Mouse (Mus musculus): ENCODE data around the gene Stard10. TPM values are rescaled to one million over a fixed set of nuclear protein-coding genes. Genes with fewer than 3 reads are reported as not detected.

The Stard10 gene
- polyA plus RNA-seq, 1 experiment, result 58.2 TPM

DNA sequence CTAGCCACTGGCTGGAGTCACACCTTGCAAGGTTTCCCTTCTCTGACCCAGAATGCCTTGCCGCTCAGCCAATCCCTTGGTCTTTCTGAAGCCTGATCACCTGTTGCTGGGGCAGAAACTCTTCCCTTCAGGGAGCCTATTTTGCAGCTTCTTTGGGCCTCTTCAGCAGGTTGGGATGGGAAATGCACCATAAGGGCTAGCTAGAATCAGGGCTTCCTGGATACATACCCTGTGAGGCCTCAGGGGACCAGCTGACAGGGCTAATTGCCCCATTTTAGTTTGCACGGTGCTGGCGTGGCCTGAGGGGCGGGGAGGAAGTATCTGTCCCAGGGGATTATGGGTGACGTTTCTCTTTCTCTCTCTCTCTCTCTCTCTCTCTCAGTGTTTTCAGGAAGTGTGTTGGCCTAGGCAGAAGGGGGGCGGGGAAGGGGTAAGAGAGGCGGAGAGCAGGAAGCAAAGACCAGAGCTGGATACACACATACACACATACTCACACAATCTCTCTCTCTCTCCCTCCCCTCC lies 60.9 kb downstream of the Stard10 start:
- no peaks in the 10 kb centered on the region for H3K27me3 ChIP-seq (ENCODE audit: control insufficient read depth, insufficient read depth, low read length, poor library complexity, severe bottlenecking)
- no peak overlapping the region for H3K9ac ChIP-seq (ENCODE audit: low read depth, poor library complexity, severe bottlenecking)
- H3K27ac ChIP-seq (ENCODE audit: insufficient read depth, low read length), result no peak overlapping the region
- no peaks in the 10 kb centered on the region for H3K4me1 ChIP-seq (ENCODE audit: control insufficient read depth, insufficient read depth, low read length)
- TF ChIP-seq CTCF (IDR thresholded peaks at IDR 0.05; ENCODE audit: low read depth, low read length), result no peak
- TF ChIP-seq POLR2A (IDR thresholded peaks at IDR 0.05; ENCODE audit: insufficient read depth, low read length), result no peak
- TF ChIP-seq EP300 (IDR thresholded peaks at IDR 0.05; ENCODE audit: insufficient read depth, low read depth, low read length), result no peak
- H3K9me3 ChIP-seq (replicated peaks; ENCODE audit: control insufficient read depth, insufficient read depth, low read length, poor library complexity, severe bottlenecking), result no peaks in the 10 kb centered on the region
- H3K36me3 ChIP-seq (ENCODE audit: control insufficient read depth, insufficient read depth, low read length, poor library complexity, severe bottlenecking), result no peaks in the 10 kb centered on the region
- 0 out of 2 replicates have a peak overlapping the region, but pooled peaks have one; percentile 11 for H3K4me3 ChIP-seq (ENCODE audit: low read depth, low read length)

DNA sequence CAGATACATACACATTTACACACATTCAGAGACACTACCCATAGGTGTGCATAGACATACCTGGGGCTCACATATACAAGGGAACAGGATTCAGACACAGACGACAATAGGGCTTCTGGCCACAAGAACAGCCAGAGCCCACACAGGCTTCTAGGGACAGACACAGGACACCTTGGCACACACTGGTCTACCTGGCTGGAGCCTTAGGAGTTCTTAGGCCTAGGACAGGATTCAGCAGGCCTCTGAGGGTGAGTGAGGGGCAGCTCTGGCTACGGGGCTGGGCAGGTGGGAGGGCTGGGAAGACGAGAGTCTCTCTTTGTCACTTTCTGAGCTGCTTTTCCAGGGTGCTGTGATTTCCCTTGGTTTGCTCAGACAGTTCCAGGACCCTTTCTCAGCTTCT lies 61.4 kb downstream of the Stard10 start:
- TF ChIP-seq CTCF (IDR thresholded peaks at IDR 0.05; ENCODE audit: low read depth, low read length) (no peak), EP300 (IDR thresholded peaks at IDR 0.05; ENCODE audit: insufficient read depth, low read depth, low read length) (no peak), POLR2A (IDR thresholded peaks at IDR 0.05; ENCODE audit: insufficient read depth, low read length) (no peak)
- no peak overlapping the region for H3K9ac ChIP-seq (ENCODE audit: low read depth, poor library complexity, severe bottlenecking)
- no peak overlapping the region for H3K27ac ChIP-seq (ENCODE audit: insufficient read depth, low read length)
- no peaks in the 10 kb centered on the region for H3K27me3 ChIP-seq (ENCODE audit: control insufficient read depth, insufficient read depth, low read length, poor library complexity, severe bottlenecking)
- H3K36me3 ChIP-seq (ENCODE audit: control insufficient read depth, insufficient read depth, low read length, poor library complexity, severe bottlenecking), result no peaks in the 10 kb centered on the region
- no peaks in the 10 kb centered on the region for H3K9me3 ChIP-seq (replicated peaks; ENCODE audit: control insufficient read depth, insufficient read depth, low read length, poor library complexity, severe bottlenecking)
- H3K4me1 ChIP-seq (ENCODE audit: control insufficient read depth, insufficient read depth, low read length), result no peaks in the 10 kb centered on the region
- H3K4me3 ChIP-seq (ENCODE audit: low read depth, low read length), result no peak overlapping the region

GRCm38 (mm10) chr7:101378796-101379465 lies 62.0 kb downstream of the Stard10 start:
- Histone ChIP-seq H3K9me3 (replicated peaks; ENCODE audit: control insufficient read depth, insufficient read depth, low read length, poor library complexity, severe bottlenecking) (no peaks in the 10 kb centered on the region), H3K9ac (ENCODE audit: low read depth, poor library complexity, severe bottlenecking) (no peak overlapping the region), H3K36me3 (ENCODE audit: control insufficient read depth, insufficient read depth, low read length, poor library complexity, severe bottlenecking) (no peaks in the 10 kb centered on the region), H3K4me3 (ENCODE audit: low read depth, low read length) (no peak overlapping the region), H3K4me1 (ENCODE audit: control insufficient read depth, insufficient read depth, low read length) (no peaks in the 10 kb centered on the region), H3K27ac (ENCODE audit: insufficient read depth, low read length) (no peak overlapping the region), H3K27me3 (ENCODE audit: control insufficient read depth, insufficient read depth, low read length, poor library complexity, severe bottlenecking) (no peaks in the 10 kb centered on the region)
- TF ChIP-seq POLR2A (IDR thresholded peaks at IDR 0.05; ENCODE audit: insufficient read depth, low read length) (no peak), EP300 (IDR thresholded peaks at IDR 0.05; ENCODE audit: insufficient read depth, low read depth, low read length) (no peak), CTCF (IDR thresholded peaks at IDR 0.05; ENCODE audit: low read depth, low read length) (no peak)

- no peaks in the 10 kb centered on the region for H3K27me3 ChIP-seq (ENCODE audit: control insufficient read depth, insufficient read depth, low read length, poor library complexity, severe bottlenecking)
- no peak for TF ChIP-seq CTCF (IDR thresholded peaks at IDR 0.05; ENCODE audit: low read depth, low read length)
- TF ChIP-seq POLR2A (IDR thresholded peaks at IDR 0.05; ENCODE audit: insufficient read depth, low read length), result no peak
- no peak for TF ChIP-seq EP300 (IDR thresholded peaks at IDR 0.05; ENCODE audit: insufficient read depth, low read depth, low read length)
- H3K4me1 ChIP-seq (ENCODE audit: control insufficient read depth, insufficient read depth, low read length), result peaks cover 2% of the 10 kb centered on the region
- no peaks in the 10 kb centered on the region for H3K9me3 ChIP-seq (replicated peaks; ENCODE audit: control insufficient read depth, insufficient read depth, low read length, poor library complexity, severe bottlenecking)
- no peaks in the 10 kb centered on the region for H3K36me3 ChIP-seq (ENCODE audit: control insufficient read depth, insufficient read depth, low read length, poor library complexity, severe bottlenecking)
- H3K27ac ChIP-seq (ENCODE audit: insufficient read depth, low read length), result no peak overlapping the region
- H3K9ac ChIP-seq (ENCODE audit: low read depth, poor library complexity, severe bottlenecking), result no peak overlapping the region
- H3K4me3 ChIP-seq (ENCODE audit: low read depth, low read length), result no peak overlapping the region
Measured at GRCm38 (mm10) chr7:101379732-101380131, 62.8 kb downstream of the Stard10 start.

DNA sequence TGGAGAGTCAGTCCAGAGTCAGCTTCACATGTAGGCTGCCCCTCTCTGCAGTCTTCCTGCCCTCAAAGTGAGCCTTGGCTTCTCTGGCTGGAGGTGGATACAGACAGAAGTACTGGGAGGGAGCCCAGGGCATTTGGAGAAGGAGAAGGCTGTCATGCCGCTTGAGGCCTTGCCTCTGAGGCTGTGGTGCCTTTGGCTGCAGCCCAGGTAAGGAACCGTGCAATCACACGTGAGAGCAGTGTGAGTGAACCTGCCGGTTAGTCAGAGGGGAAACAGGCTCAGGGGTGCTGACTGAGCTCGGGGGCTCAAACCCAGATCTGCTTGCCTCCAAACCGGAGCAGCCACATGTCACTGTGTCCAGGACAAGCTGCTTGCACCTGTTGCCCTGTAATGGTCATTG lies 64.6 kb downstream of the Stard10 start:
- TF ChIP-seq POLR2A (IDR thresholded peaks at IDR 0.05; ENCODE audit: insufficient read depth, low read length), result no peak
- TF ChIP-seq EP300 (IDR thresholded peaks at IDR 0.05; ENCODE audit: insufficient read depth, low read depth, low read length), result no peak
- TF ChIP-seq CTCF (IDR thresholded peaks at IDR 0.05; ENCODE audit: low read depth, low read length), result no peak
- no peak overlapping the region for H3K27ac ChIP-seq (ENCODE audit: insufficient read depth, low read length)
- H3K4me3 ChIP-seq (ENCODE audit: low read depth, low read length), result no peak overlapping the region
- H3K9ac ChIP-seq (ENCODE audit: low read depth, poor library complexity, severe bottlenecking), result no peak overlapping the region
- H3K4me1 ChIP-seq (ENCODE audit: control insufficient read depth, insufficient read depth, low read length), result peaks cover 4% of the 10 kb centered on the region
- no peaks in the 10 kb centered on the region for H3K27me3 ChIP-seq (ENCODE audit: control insufficient read depth, insufficient read depth, low read length, poor library complexity, severe bottlenecking)
- H3K9me3 ChIP-seq (replicated peaks; ENCODE audit: control insufficient read depth, insufficient read depth, low read length, poor library complexity, severe bottlenecking), result no peaks in the 10 kb centered on the region
- no peaks in the 10 kb centered on the region for H3K36me3 ChIP-seq (ENCODE audit: control insufficient read depth, insufficient read depth, low read length, poor library complexity, severe bottlenecking)

DNA sequence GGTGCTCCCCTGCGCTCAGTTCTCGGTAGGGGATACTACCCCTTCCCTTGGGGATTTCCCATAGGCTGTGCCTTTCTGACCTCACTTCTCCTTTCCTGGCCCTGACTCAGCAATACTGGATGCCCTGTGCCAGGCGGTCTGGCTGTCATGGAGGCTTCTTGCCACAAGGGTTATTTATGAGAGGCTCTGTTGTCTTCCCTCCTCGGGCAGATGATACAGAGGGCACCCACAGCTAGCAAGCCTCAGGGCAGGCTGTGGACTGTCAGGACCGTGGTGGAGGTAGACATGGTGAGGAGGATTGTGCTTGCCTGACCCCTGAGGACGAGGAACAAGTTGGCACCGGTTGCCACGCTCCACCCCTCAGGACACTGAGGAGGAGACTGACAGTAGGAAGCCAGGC lies 65.5 kb downstream of the Stard10 start:
- Histone ChIP-seq H3K27me3 (ENCODE audit: control insufficient read depth, insufficient read depth, low read length, poor library complexity, severe bottlenecking) (no peaks in the 10 kb centered on the region), H3K4me1 (ENCODE audit: control insufficient read depth, insufficient read depth, low read length) (peaks cover 4% of the 10 kb centered on the region), H3K9ac (ENCODE audit: low read depth, poor library complexity, severe bottlenecking) (no peak overlapping the region), H3K4me3 (ENCODE audit: low read depth, low read length) (no peak overlapping the region), H3K36me3 (ENCODE audit: control insufficient read depth, insufficient read depth, low read length, poor library complexity, severe bottlenecking) (no peaks in the 10 kb centered on the region), H3K9me3 (replicated peaks; ENCODE audit: control insufficient read depth, insufficient read depth, low read length, poor library complexity, severe bottlenecking) (no peaks in the 10 kb centered on the region), H3K27ac (ENCODE audit: insufficient read depth, low read length) (no peak overlapping the region)
- no peak for TF ChIP-seq EP300 (IDR thresholded peaks at IDR 0.05; ENCODE audit: insufficient read depth, low read depth, low read length)
- no peak for TF ChIP-seq POLR2A (IDR thresholded peaks at IDR 0.05; ENCODE audit: insufficient read depth, low read length)
- TF ChIP-seq CTCF (IDR thresholded peaks at IDR 0.05; ENCODE audit: low read depth, low read length), result no peak
